Mouse (Mus musculus) CH12.LX (cell line): Measurements from ENCODE around the gene Nr1i3.

Source experiments
- CTCF ChIP-seq, 2 experiments: IDR thresholded peaks in 1 of 2; conservative IDR thresholded peaks in 1 of 2; 2 replicates each; pipeline ENCODE4 v1.5.1; 2011 to 2012; ENCODE audit warnings: low read depth in 2 of 2, low read length in 2 of 2, improper control_type of control experiment in 1 of 2, inconsistent platforms in 1 of 2, mild to moderate bottlenecking in 1 of 2, moderate library complexity in 1 of 2
- POLR2A ChIP-seq: IDR thresholded peaks from 2 replicates; pipeline ENCODE4 v1.6.1; 2011; ENCODE audit warnings: low read depth, mild to moderate bottlenecking, improper control_type of control experiment, low read length

DNA sequence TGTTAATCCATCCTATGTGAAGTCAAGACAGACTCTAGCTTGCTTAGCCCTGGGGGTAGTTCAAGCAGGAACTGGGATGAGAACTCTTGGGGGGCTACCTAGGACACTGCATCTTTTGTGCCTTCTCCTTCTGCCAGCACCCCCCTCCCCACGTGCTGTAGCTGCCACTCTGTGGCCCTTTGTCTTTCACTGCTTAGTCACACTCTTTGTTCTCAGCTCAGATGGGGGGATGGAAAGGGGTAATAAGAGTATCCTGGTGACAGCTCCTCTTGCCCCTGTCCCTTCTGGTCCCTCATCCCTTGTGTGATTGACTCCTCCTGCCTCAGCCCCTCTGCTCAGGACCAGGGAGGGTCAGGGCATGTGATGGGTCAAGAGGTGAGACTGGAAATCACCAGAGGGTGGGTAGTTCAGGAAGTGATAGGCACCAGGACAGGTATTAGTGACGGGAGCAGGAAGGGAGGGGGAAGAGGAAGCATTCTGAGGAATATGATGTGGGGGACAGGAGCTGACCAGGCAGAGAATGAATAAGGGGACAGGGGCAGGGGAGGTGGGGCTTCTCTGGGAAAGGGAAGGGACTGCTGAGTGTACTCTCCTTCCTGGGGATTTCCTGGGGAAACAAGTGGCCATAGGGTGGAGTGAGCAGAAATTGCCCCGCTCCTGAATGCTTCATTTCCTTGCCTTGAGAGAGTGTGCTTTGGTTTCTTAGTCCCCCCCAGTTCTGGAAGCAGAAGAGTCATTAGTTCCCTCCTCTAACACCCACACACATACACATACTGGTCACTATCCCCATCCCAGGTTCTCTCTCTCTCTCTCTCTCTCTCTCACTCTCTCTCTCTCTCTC is 34.8 kb downstream of the Nr1i3 start:
- no peak for TF ChIP-seq CTCF (conservative IDR thresholded peaks at IDR 0.05 in 1 of 2, IDR thresholded peaks at IDR 0.05 in 1 of 2; ENCODE audit: low read depth in 2 of 2, low read length in 2 of 2)
- no peak for TF ChIP-seq POLR2A
